Mouse (Mus musculus) lung, postnatal 0 days (tissue): ENCODE results near the gene Spag8.

Experiments
- CTCF ChIP-seq: IDR thresholded peaks from 2 replicates; pipeline ENCODE4 v1.5.1; 2016; ENCODE audit warnings: antibody characterized with exemption, mild to moderate bottlenecking
- EP300 ChIP-seq: IDR thresholded peaks from 2 replicates; pipeline ENCODE4 v1.6.1; 2016; ENCODE audit warnings: antibody characterized with exemption, mild to moderate bottlenecking, control low read depth

DNA sequence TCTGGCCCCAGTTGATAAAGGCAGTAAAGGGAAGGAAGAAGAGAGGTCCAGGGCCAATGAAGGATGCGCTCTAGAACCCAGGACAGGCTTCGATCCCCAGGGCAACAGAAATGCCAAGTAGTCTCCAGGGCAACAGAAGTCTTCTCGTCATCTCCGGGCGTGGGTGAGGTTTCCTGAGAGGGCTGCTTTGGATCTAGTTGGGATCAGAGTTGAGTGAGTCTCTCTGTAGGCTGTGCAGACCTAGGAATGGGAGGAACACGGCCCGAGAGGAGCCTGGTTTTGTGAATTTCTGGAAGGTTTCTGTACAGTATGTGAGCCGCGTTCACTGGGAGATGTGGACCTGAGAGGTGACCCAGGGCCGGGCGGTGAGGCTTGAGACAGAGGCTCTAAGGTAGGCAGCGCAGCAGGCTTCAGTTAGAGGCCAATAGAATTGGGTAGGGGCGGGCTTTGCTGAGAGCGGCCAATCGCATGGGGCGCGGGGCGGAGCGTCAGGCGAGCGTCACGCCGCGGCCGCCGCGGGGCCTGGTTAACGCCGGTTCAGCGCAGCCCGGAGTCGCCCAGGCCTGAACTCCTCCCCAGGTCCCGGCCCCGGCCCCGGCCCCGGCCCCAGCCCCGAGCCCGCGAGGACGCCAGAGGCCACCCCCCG is 15.5 kb upstream of the Spag8 start, which contains the start of the genes Tmem8b and Fam221b:
- TF ChIP-seq CTCF (no peak), EP300 (no peak)
